Comparison of ENCODE assay signal across 23 mouse cellular contexts in the genomic region with DNA sequence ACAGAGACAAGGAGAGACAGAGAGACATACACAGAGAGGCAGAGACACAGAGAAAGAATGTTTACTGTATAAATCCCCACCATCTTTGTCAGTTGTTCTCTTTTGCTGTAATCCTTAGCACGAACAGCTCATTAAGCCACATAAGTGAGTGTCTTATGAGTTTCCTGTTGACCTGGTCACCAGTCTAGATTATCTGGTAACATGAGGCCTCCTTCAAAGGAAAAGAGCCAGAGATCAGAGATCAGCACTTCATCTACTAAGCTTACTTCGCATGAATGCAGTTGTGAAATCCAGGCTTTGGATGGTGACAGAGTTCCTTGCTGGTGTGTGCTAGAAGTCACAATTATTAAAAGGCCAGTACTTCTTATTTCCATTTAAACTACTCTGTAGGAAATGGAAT.
DNase-seq lines count a peak whose midpoint lies in the region; ATAC-seq and TF ChIP-seq lines count a peak whose summit lies in the region.
"Had no signal": no experiment of that assay in that cellular context is flagged by ENCODE, and none has a peak within 500 bp of the region (broad histone marks: within the 10 kb centered on the region; RNA-seq: fewer than 3 reads in every experiment).

No protein-coding gene starts in this region.

- 14% methylated on average over 2 of the region's 2 CpGs for WGBS in lung, embryonic 14.5 days
- 17% methylated on average over 2 of the region's 2 CpGs for WGBS in lung, embryonic 16.5 days
- WGBS in lung, postnatal 0 days: 36% methylated on average over 2 of the region's 2 CpGs
- WGBS in hindbrain, embryonic 13.5 days: 87% methylated on average over 2 of the region's 2 CpGs
- WGBS in forebrain, postnatal 0 days: 82% methylated on average over 2 of the region's 2 CpGs

- peak; percentile 74 for ATAC-seq in lung, embryonic 14.5 days (ENCODE audit: insufficient read depth)
- ATAC-seq in lung, embryonic 16.5 days (ENCODE audit: low read depth): peak; percentile 89
- ATAC-seq in lung, postnatal 0 days: peak; percentile 86
- no peak for ATAC-seq in hindbrain, embryonic 13.5 days (ENCODE audit: low FRiP score)
- ATAC-seq in forebrain, postnatal 0 days: no peak
- ATAC-seq: forebrain, embryonic 13.5 days; forebrain, embryonic 15.5 days had no signal

- DNase-seq in lung, embryonic 14.5 days: peak; percentile 86
- no peak for DNase-seq in lung, postnatal 14 days
- peak; percentile 93 for DNase-seq in lung, postnatal 0 days (ENCODE audit: low spot score)
- DNase-seq in lung, postnatal 25 days (ENCODE audit: low spot score): peak; percentile 18
- no peak for DNase-seq in testis, postnatal 10 days (ENCODE audit: low spot score)
- no peak for DNase-seq in forebrain, postnatal 0 days
- DNase-seq: adrenal gland, adult 2 months; adrenal gland, postnatal 10 days; adrenal gland, postnatal 25 days; cerebellum, adult 11 months; cerebellum, adult 18-20 months; cerebellum, adult 8-10 months; cerebellum, adult 9-11 months; cerebellum, postnatal 14 days; cerebellum, postnatal 36 days; embryo, embryonic 11 days had no signal

- no peaks in the 10 kb centered on the region for H3K9me3 ChIP-seq in lung, embryonic 14.5 days (ENCODE audit: low read depth, low read length)
- H3K9me3 ChIP-seq in lung, embryonic 16.5 days (ENCODE audit: control insufficient read depth, low read length): no peaks in the 10 kb centered on the region
- H3K9me3 ChIP-seq in lung, postnatal 0 days (ENCODE audit: low read length): no peaks in the 10 kb centered on the region
- no peaks in the 10 kb centered on the region for H3K9me3 ChIP-seq in hindbrain, embryonic 13.5 days
- no peaks in the 10 kb centered on the region for H3K9me3 ChIP-seq in forebrain, postnatal 0 days (ENCODE audit: low read length)
- H3K9me3 ChIP-seq: embryonic facial prominence, embryonic 13.5 days; embryonic facial prominence, embryonic 15.5 days; forebrain, embryonic 13.5 days; forebrain, embryonic 15.5 days had no signal

- H3K27ac ChIP-seq in lung, embryonic 14.5 days (ENCODE audit: low read depth): no peak overlapping the region
- H3K27ac ChIP-seq in lung, embryonic 16.5 days (ENCODE audit: low read length): no peak overlapping the region
- no peak overlapping the region for H3K27ac ChIP-seq in lung, postnatal 0 days (ENCODE audit: low read length)
- no peak overlapping the region for H3K27ac ChIP-seq in hindbrain, embryonic 13.5 days
- H3K27ac ChIP-seq in forebrain, postnatal 0 days (ENCODE audit: low read depth, low read length): no peak overlapping the region
- H3K27ac ChIP-seq: embryonic facial prominence, embryonic 13.5 days; embryonic facial prominence, embryonic 15.5 days; forebrain, embryonic 13.5 days; forebrain, embryonic 15.5 days had no signal

- H3K4me1 ChIP-seq in lung, embryonic 14.5 days (ENCODE audit: insufficient read depth): no peaks in the 10 kb centered on the region
- H3K4me1 ChIP-seq in lung, embryonic 16.5 days (replicated peaks; ENCODE audit: control insufficient read depth, insufficient read depth, low read length): no peaks in the 10 kb centered on the region
- H3K4me1 ChIP-seq in lung, postnatal 0 days (ENCODE audit: insufficient read depth, low read depth, low read length): no peaks in the 10 kb centered on the region
- no peaks in the 10 kb centered on the region for H3K4me1 ChIP-seq in hindbrain, embryonic 13.5 days (replicated peaks)
- no peaks in the 10 kb centered on the region for H3K4me1 ChIP-seq in forebrain, postnatal 0 days (ENCODE audit: insufficient read depth)
- H3K4me1 ChIP-seq: embryonic facial prominence, embryonic 13.5 days; embryonic facial prominence, embryonic 15.5 days; forebrain, embryonic 13.5 days; forebrain, embryonic 15.5 days had no signal

- H3K36me3 ChIP-seq in lung, embryonic 14.5 days (ENCODE audit: insufficient read depth): no peaks in the 10 kb centered on the region
- no peaks in the 10 kb centered on the region for H3K36me3 ChIP-seq in lung, embryonic 16.5 days (ENCODE audit: control insufficient read depth, insufficient read depth, low read length)
- no peaks in the 10 kb centered on the region for H3K36me3 ChIP-seq in lung, postnatal 0 days (ENCODE audit: insufficient read depth, low read length)
- no peaks in the 10 kb centered on the region for H3K36me3 ChIP-seq in hindbrain, embryonic 13.5 days
- no peaks in the 10 kb centered on the region for H3K36me3 ChIP-seq in forebrain, postnatal 0 days (ENCODE audit: insufficient read depth)
- H3K36me3 ChIP-seq: embryonic facial prominence, embryonic 13.5 days; embryonic facial prominence, embryonic 15.5 days; forebrain, embryonic 15.5 days had no signal

- H3K4me3 ChIP-seq in lung, embryonic 14.5 days (ENCODE audit: low read depth, low read length): no peak overlapping the region
- H3K4me3 ChIP-seq in lung, embryonic 16.5 days (ENCODE audit: low read length): no peak overlapping the region
- no peak overlapping the region for H3K4me3 ChIP-seq in lung, postnatal 0 days (ENCODE audit: low read depth, low read length)
- H3K4me3 ChIP-seq in hindbrain, embryonic 13.5 days: no peak overlapping the region
- no peak overlapping the region for H3K4me3 ChIP-seq in forebrain, postnatal 0 days (ENCODE audit: low read depth, low read length)
- H3K4me3 ChIP-seq: embryonic facial prominence, embryonic 13.5 days; embryonic facial prominence, embryonic 15.5 days; erythroblast, embryonic 14.5 days; forebrain, embryonic 13.5 days; forebrain, embryonic 15.5 days had no signal

- peak; percentile 72 for TF ChIP-seq EP300 in lung, postnatal 0 days (IDR thresholded peaks at IDR 0.05)

- TF ChIP-seq CTCF in lung, embryonic 14.5 days (IDR thresholded peaks at IDR 0.05; ENCODE audit: low read depth): no peak
- TF ChIP-seq CTCF in lung, postnatal 0 days (IDR thresholded peaks at IDR 0.05): no peak
- TF ChIP-seq CTCF in forebrain, postnatal 0 days (IDR thresholded peaks at IDR 0.05; ENCODE audit: low read depth): no peak

- H3K9ac ChIP-seq in lung, embryonic 14.5 days: no peak overlapping the region
- H3K9ac ChIP-seq in lung, embryonic 16.5 days (ENCODE audit: low read length): no peak overlapping the region
- H3K9ac ChIP-seq in lung, postnatal 0 days (replicated peaks; ENCODE audit: low read depth): no peak overlapping the region
- H3K9ac ChIP-seq in hindbrain, embryonic 13.5 days: no peak overlapping the region
- H3K9ac ChIP-seq in forebrain, postnatal 0 days: no peak overlapping the region
- H3K9ac ChIP-seq: embryonic facial prominence, embryonic 13.5 days; embryonic facial prominence, embryonic 15.5 days; forebrain, embryonic 13.5 days; forebrain, embryonic 15.5 days had no signal

- no peaks in the 10 kb centered on the region for H3K27me3 ChIP-seq in lung, embryonic 14.5 days (ENCODE audit: insufficient read depth, low read length)
- H3K27me3 ChIP-seq in lung, embryonic 16.5 days (ENCODE audit: control insufficient read depth, insufficient read depth, low read depth, low read length): no peaks in the 10 kb centered on the region
- no peaks in the 10 kb centered on the region for H3K27me3 ChIP-seq in lung, postnatal 0 days (replicated peaks; ENCODE audit: insufficient read depth, low read length)
- no peaks in the 10 kb centered on the region for H3K27me3 ChIP-seq in hindbrain, embryonic 13.5 days
- H3K27me3 ChIP-seq in forebrain, postnatal 0 days (ENCODE audit: insufficient read depth, low read length): no peaks in the 10 kb centered on the region
- H3K27me3 ChIP-seq: embryonic facial prominence, embryonic 13.5 days; embryonic facial prominence, embryonic 15.5 days; forebrain, embryonic 13.5 days; forebrain, embryonic 15.5 days had no signal

- no peak overlapping the region for H3K4me2 ChIP-seq in lung, embryonic 14.5 days
- no peak overlapping the region for H3K4me2 ChIP-seq in lung, embryonic 16.5 days (ENCODE audit: low read depth, low read length)
- no peak overlapping the region for H3K4me2 ChIP-seq in lung, postnatal 0 days (replicated peaks; ENCODE audit: low read depth, low read length)
- H3K4me2 ChIP-seq in hindbrain, embryonic 13.5 days: no peak overlapping the region
- no peak overlapping the region for H3K4me2 ChIP-seq in forebrain, postnatal 0 days (ENCODE audit: low read depth)
- H3K4me2 ChIP-seq: embryonic facial prominence, embryonic 13.5 days; embryonic facial prominence, embryonic 15.5 days; forebrain, embryonic 13.5 days; forebrain, embryonic 15.5 days had no signal

Comparison
In these comparisons a context has a peak if more than half of its experiments do, and no peak if none do; other contexts are left out.
1. DNase-seq: peak in lung, embryonic 14.5 days (single experiment), lung, postnatal 0 days (single experiment) and lung, postnatal 25 days (single experiment); none in lung, postnatal 14 days (single experiment), testis, postnatal 10 days (single experiment) and forebrain, postnatal 0 days (single experiment).
2. ATAC-seq: peak in lung, embryonic 14.5 days (single experiment), lung, embryonic 16.5 days (single experiment) and lung, postnatal 0 days (single experiment); none in hindbrain, embryonic 13.5 days (single experiment) and forebrain, postnatal 0 days (single experiment).